Mouse (Mus musculus) embryonic fibroblast, embryonic 13.5 days (primary cell): ENCODE measurements around the gene Grin1. TPM values are rescaled to one million over a fixed set of nuclear protein-coding genes. Genes with fewer than 3 reads are reported as not detected.
A peak's percentile ranks its signal among the peaks of the same experiment; 100 is the strongest.
"Not testable (repeated sequence)": the region's sequence is repeated elsewhere in the genome, so short reads cannot be mapped to it uniquely, and the experiment has no call there.

Experiments
- H3K27ac ChIP-seq: 2 replicates; pipeline ENCODE4 v1.5.1; 2012; ENCODE audit warnings: low read length, control low read depth, inconsistent platforms; ENCODE audit not compliant: insufficient read depth
- H3K4me1 ChIP-seq: 2 replicates; pipeline ENCODE4 v1.6.1; 2011; ENCODE audit warnings: low read length; ENCODE audit not compliant: control insufficient read depth, insufficient read depth
- H3K4me3 ChIP-seq: 2 replicates; pipeline ENCODE4 v1.5.1; 2011; ENCODE audit warnings: mild to moderate bottlenecking, control low read depth, low read length; ENCODE audit not compliant: insufficient read depth
- CTCF ChIP-seq: IDR thresholded peaks from 2 replicates; pipeline ENCODE4 v1.5.1; 2011; ENCODE audit warnings: mild to moderate bottlenecking, control low read depth, low read length, moderate library complexity, borderline replicate concordance; ENCODE audit not compliant: insufficient read depth
- POLR2A ChIP-seq: IDR thresholded peaks from 2 replicates; pipeline ENCODE4 v1.6.1; 2011; ENCODE audit warnings: low read depth, mild to moderate bottlenecking, control low read depth, low read length, moderate library complexity
- polyA plus RNA-seq: library from polyadenylated mRNA; stranded (reverse); fragments of >200 nt; gene quantifications from 2 replicates; pipeline ENCODE4 v1.2.4, GENCODE M21; 2011; ENCODE audit warnings: low read depth; ENCODE audit not compliant: missing spikeins, insufficient read length

The Grin1 gene
- polyA plus RNA-seq, 1 experiment = 1.7 TPM

DNA sequence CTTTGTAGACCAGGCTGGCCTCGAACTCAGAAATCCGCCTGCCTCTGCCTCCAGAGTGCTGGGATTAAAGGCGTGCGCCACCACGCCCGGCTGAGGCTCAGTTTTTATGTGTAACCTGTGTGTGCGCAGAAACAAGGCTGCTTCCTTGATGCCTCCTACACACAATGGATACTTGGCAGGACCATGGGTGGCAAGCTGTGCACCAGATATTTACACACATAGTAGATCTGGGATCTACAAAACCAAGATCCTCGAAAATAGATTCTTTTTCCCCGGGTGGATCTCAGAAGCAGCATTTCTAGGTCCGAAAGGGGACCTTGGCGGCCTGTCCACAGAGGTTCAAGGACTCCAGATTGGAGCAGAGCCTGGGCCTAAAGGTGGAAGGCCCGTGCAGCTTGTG is 57.1 kb downstream of the Grin1 start:
- Histone ChIP-seq H3K4me1 (peaks cover 9% of the 10 kb centered on the region), H3K4me3 (peak overlapping the region; percentile 8), H3K27ac (no peak overlapping the region)
- TF ChIP-seq POLR2A = no peak
- TF ChIP-seq CTCF = no peak

DNA sequence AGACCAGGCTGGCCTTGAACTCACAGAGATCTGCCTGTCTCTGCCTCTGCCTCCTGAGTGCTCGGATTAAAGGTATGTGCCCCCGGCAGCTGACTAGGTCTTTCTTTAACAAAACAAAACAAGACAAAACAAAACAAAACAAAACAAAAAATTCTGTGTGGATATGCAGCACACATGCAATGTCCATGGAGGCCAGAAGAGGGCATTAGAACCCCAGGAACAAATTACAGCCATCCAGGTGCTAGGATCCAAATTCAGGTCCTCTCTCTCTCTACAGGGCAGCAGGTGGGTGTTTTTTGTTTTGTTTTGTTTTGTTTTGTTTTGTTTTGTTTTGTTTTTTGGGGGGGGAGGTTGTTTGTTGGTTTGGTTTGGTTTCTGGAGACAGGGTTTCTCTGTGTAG is 60.1 kb downstream of the Grin1 start:
- Histone ChIP-seq H3K27ac (no peak overlapping the region), H3K4me1 (0 out of 2 replicates have a peak, but pooled peaks cover under 1% of the 10 kb centered on the region), H3K4me3 (no peak overlapping the region)
- no peak for TF ChIP-seq POLR2A
- no peak for TF ChIP-seq CTCF

DNA sequence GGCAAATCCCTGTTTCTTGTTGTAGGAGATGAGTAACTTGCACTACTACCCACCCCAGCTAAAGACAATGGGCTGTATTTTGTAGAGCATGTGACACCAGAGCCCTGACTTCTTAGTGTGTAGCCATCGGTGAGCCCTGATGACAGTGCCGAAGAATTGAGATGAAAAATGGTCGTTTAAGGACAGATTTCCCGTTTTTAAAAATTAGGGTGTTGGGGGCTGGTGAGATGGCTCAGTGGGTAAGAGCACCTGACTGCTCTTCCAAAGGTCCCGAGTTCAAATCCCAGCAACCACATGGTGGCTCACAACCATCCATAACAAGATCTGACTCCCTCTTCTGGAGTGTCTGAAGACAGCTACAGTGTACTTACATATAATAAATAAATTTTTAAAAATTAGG is 61.7 kb downstream of the Grin1 start:
- not testable (repeated sequence) for H3K27ac ChIP-seq, H3K4me3 ChIP-seq, H3K4me1 ChIP-seq

DNA sequence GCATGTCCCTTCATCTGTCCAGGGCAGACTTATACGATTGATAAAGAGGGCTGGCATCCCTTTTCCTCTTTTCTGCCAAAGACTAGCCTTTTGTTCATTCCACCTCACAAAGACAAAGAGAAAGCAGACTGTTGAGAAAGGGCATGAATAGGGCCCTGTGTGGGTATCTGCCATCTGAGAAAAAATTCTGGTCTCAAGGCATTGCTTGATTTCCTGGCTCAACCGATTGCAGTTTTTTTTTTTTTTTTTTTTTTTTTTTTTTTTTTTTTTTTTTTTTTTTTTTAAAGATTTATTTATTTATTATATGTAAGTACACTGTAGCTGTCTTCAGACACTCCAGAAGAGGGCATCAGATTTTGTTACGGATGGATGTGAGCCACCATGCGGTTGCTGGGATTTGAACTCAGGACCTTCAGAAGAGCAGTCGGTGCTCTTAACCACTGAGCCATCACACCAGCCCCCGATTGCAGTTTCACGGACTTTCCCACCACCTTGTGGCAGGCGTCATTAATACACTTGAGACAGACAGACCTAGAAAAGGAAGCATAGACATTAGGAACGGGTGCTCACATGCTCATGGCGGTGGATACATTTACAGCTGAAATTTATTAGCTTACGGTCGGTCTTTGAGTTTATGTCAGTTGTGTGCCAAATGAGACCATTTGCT is 62.4 kb downstream of the Grin1 start:
- H3K27ac ChIP-seq, H3K4me1 ChIP-seq: not testable (repeated sequence)
- peak overlapping the region; percentile 92 for H3K4me3 ChIP-seq

DNA sequence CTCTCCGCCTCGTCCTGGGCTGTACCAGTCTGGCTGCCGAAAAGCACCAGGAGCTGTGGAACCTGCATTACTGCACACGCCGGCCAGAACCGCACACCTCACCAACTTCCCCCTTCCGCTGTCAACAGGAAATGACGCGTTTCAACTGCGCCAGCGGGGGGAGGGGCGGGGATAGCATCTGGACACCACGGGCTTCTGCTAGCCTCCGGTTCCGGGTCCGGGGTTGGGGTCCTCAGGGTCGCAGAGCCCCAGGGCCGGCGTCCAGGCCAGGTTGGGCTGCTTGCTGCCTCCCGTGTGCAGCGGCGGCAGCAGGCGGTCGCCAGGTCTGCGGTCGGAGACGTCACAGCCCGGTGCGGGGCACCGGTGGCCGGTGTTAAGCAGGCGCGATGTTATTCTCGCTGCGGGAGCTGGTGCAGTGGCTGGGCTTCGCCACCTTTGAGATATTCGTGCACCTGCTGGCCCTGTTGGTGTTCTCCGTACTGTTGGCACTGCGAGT is 63.7 kb downstream of the Grin1 start, which contains the start of gene Tmem203:
TSS of gene Tmem203 (plus strand) at position 156 of the 496 bp plus-strand sequence.
- Histone ChIP-seq H3K4me1 (no peaks in the 10 kb centered on the region), H3K27ac (no peak within 1 kb of the TSS), H3K4me3 (peak within 1 kb of the TSS; percentile 92)
- TF ChIP-seq CTCF = no peak
- TF ChIP-seq POLR2A = peak; percentile 54

DNA sequence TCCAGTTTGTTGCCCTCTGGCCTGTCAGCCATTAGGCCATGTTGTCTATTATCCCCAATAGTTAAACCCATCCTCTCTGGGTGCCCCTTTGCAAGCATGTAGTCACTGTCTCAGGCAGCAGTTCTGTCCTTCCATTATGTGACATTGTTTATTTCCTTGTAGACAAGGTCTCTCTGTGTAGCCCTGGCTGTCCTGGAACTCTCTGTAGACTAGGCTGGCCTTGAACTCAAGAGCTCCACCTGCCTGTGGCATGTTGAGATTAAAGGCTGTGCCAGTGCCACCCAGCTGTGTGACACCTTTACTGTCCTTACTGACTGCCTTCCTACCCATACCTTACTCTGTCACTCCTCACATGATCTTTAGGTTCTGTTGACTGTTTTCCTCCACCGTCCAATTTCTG is 66.7 kb downstream of the Grin1 start:
- H3K4me3 ChIP-seq = no peak overlapping the region
- no peak overlapping the region for H3K27ac ChIP-seq
- TF ChIP-seq CTCF = peak; percentile 29; the same call in 1 of the 2 replicates
- TF ChIP-seq POLR2A = no peak
- no peaks in the 10 kb centered on the region for H3K4me1 ChIP-seq

DNA sequence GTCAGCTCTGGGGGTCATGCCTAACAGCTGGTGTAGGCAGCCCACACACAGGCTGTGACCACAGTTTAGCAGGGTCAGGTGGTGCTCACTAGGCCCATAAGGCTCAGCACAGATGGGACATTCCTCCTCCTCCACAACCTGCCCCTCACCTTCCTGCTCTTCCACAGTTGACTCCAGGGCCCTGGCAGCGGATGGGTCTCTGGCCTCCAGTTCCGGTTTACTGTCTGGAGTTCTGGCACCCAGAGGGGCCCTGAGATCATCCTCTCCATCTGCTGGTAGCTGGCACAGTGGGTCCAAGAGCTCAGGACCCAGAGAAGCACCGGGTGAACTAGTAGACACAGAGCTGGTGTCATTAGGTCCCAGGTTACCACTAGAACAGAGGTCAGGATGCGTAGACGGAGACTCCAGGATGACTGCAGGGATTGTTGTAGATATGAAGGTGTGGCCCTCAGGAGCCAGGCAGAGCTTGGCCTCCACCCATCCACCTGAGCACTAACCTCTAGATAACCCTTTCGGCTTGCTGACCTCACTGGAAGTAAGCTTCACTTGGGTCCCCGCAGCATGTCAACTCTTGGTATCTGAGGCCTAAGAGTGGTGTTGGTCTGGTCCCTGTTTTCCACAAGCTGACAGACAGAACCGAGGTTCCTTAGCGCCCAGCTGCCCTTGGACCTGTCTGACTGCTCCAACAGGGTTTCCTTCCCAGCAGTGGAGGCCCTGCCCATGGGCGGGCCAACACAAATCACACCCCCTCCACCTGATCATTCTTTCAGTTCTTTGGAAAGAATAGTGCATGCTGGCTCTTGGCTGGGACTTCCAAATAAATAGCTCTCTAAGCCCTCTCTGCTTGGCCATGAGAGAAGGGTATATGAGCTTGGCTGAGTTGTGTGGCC is 72.6 kb downstream of the Grin1 start, which contains the start of gene AL732309.1:
TSS of gene AL732309.1 (minus strand) at position 681 of the 890 bp plus-strand sequence.
- H3K4me3 ChIP-seq = no peak within 1 kb of the TSS
- TF ChIP-seq POLR2A = no peak
- no peak for TF ChIP-seq CTCF
- no peak within 1 kb of the TSS for H3K27ac ChIP-seq
- no peaks in the 10 kb centered on the region for H3K4me1 ChIP-seq

DNA sequence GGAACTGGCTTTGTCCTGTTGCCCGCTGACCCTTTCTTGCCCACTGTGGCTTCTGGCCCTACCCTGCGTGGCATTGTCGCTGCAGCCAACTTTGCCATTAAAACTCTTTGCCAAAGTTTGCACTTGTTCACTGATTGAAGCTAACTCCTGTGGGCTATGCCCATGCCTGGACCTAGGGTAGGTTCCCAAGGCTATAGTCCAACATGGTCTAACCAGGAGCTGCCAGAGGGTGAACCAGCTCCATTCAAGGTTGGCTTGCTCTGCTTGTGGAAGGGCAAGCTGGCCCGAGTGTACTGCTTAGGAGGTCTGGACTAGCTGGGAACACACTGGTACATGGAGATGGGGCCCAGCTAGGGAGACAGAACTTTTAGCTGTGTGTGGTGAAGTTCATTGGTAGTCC is 74.8 kb downstream of the Grin1 start:
- TF ChIP-seq POLR2A (no peak), CTCF (no peak)
- Histone ChIP-seq H3K4me1 (no peaks in the 10 kb centered on the region), H3K27ac (no peak overlapping the region), H3K4me3 (no peak overlapping the region)

DNA sequence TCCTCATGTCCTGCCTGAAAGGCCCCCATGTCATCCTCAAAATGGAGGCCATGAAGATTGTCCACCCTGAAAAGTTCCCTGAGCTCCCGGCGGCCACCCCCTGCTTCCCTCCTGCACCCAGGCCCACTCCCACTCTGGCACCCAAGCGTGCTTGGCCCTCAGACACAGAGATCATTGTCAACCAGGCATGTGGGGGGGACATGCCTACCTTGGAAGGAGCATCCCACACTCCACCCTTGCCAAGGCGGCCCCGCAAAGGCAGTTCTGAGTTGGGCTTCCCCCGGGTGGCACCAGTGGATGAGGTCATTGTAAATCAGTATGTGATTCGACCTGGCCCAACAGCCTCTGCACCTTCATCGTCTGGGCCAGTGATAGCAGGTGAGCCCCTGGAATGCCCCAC is 75.6 kb downstream of the Grin1 start:
- H3K27ac ChIP-seq = no peak overlapping the region
- no peaks in the 10 kb centered on the region for H3K4me1 ChIP-seq
- TF ChIP-seq POLR2A (no peak), CTCF (no peak)
- H3K4me3 ChIP-seq = no peak overlapping the region

DNA sequence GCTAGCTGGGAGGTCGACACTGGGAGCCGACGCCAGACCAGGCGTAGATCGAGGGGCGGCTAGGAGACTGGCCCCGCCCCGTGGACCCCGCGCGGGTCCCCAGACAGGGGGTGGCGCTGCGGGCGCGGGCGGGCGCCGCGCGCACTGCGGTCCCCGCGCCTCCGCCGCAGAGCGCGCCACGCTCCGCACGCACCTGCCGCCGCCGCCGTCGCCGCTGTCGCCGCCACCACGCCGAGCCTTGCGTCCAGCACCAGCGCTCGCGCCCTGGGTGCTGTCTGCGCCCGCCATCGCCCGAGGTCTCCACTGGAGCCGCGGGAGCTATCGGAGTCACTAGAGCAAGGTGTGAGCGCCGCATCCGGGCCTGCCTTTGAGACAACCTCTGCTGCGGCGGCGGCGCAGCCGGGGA is 76.9 kb downstream of the Grin1 start, which contains the start of the genes Rnf208 and Cysrt1:
TSS of gene Rnf208 (plus strand) at position 155 of the 406 bp plus-strand sequence.
TSS of gene Cysrt1 (minus strand) at position 352 of the 406 bp plus-strand sequence.
- no peak within 1 kb of the TSS for H3K4me3 ChIP-seq
- no peak for TF ChIP-seq CTCF
- TF ChIP-seq POLR2A = no peak
- 0 out of 2 replicates have a peak, but pooled peaks cover 3% of the 10 kb centered on the region for H3K4me1 ChIP-seq
- no peak within 1 kb of the TSS for H3K27ac ChIP-seq
